Comparison of ENCODE assay signal across 8 mouse cellular contexts in the genomic region with DNA sequence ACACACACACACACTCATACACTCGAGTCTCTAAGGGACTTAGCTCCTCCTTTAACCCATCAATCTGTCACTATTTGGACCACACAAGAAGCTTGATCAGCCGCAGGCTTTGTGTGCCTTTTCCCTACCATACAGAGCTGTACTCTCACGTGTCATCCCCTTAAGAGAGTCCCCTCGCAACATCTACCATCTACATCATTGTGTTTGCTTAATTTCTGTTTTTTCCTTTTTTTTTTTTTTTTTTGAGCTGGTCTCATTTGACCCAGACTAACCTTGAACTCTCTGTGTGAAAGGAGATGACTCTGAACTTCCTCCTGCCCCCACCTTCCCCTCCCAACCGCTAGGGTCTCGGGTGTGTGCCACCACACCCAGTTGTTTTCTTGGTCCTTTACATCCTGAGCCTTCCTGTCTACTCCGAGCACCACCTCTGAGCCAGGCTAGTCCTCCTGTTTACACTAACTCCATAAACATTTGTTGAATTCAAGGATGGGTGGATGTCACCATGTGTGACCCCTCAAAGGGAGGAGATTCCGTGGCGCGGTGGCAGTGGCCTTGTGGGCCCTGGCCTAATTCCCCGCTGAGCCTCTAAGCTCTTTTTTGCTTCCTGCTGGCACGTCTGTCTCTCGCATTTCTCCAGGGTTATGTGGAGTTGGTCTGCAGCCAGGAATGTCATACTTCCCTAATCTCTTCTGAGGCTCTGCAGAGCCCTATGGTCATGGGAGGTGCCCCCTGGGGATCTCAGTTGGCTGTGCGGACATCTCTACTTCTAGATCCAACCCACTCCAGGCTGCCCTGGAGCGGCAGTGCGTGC. TPM values are rescaled to one million over a fixed set of nuclear protein-coding genes. Genes with fewer than 3 reads are reported as not detected.
DNase-seq lines count a peak whose midpoint lies in the region; ATAC-seq and TF ChIP-seq lines count a peak whose summit lies in the region.

No protein-coding gene starts in this region.

- H3K4me3 ChIP-seq in MEL (ENCODE audit: control insufficient read depth in 1 of 2, insufficient read depth in 1 of 2, low read depth in 2 of 2, low read length in 2 of 2) = peak overlapping the region; percentile 19 to 22
- no peak overlapping the region for H3K4me3 ChIP-seq in kidney, postnatal 0 days (replicated peaks; ENCODE audit: low read depth, low read length)

- ATAC-seq in kidney, postnatal 0 days (replicated peaks; ENCODE audit: low FRiP score, low read depth) = peak; percentile 46; the same call in 1 of the 2 replicates
- ATAC-seq in megakaryocyte-erythroid progenitor cell, adult 5-6 weeks (replicated peaks; ENCODE audit: low FRiP score, low TSS enrichment, poor library complexity, severe bottlenecking) = 0 out of 2 replicates have a peak, but pooled peaks have one; percentile 25
- no peak for ATAC-seq in cerebellum, adult (ENCODE audit: insufficient number of reproducible peaks, low FRiP score, low TSS enrichment)

- peak overlapping the region; percentile 61 for H3K9ac ChIP-seq in MEL (ENCODE audit: control insufficient read depth, low read depth, low read length, poor library complexity, severe bottlenecking)
- no peak overlapping the region for H3K9ac ChIP-seq in kidney, postnatal 0 days (ENCODE audit: low read depth, low read length)

- no peaks in the 10 kb centered on the region for H3K27me3 ChIP-seq in MEL (ENCODE audit: control insufficient read depth in 1 of 2, insufficient read depth in 2 of 2, low read length in 2 of 2)
- no peaks in the 10 kb centered on the region for H3K27me3 ChIP-seq in kidney, postnatal 0 days (ENCODE audit: insufficient read depth, low read length)

- TF ChIP-seq EP300 in MEL (IDR thresholded peaks at IDR 0.05; ENCODE audit: low read depth in 1 of 2, low read length in 2 of 2) = peak; percentile 18 to 35; a peak in 2 of 4 replicates

- TF ChIP-seq POLR2A in MEL (IDR thresholded peaks at IDR 0.05; ENCODE audit: control insufficient read depth in 1 of 2, insufficient read depth in 1 of 2, low read depth in 1 of 2, low read length in 2 of 2, poor library complexity in 1 of 2) = peak in 1 of 2 experiments; percentile 32; a peak in 1 of 4 replicates

- no peaks in the 10 kb centered on the region for H3K79me2 ChIP-seq in MEL (ENCODE audit: control insufficient read depth, insufficient read depth, low read length, poor library complexity)

- peaks cover 0 to 15% of the 10 kb centered on the region in 2 experiments; a peak in 2 of 4 replicates for H3K36me3 ChIP-seq in MEL (ENCODE audit: control insufficient read depth in 1 of 2, insufficient read depth in 2 of 2, low read length in 2 of 2)
- no peaks in the 10 kb centered on the region for H3K36me3 ChIP-seq in kidney, postnatal 0 days (ENCODE audit: insufficient read depth, low read length)

- DNase-seq in embryo, embryonic 11 days = peak; percentile 33
- DNase-seq in embryo, embryonic 10 days (ENCODE audit: low spot score) = no peak
- DNase-seq in MEL (ENCODE audit: low read depth, low spot score) = peak; percentile 86
- DNase-seq in heart, adult 18-20 months = peak; percentile 87 to 95
- peak; percentile 72 for DNase-seq in kidney, postnatal 0 days (ENCODE audit: low spot score)
- DNase-seq in cerebellum, postnatal 14 days = no peak

- 25% methylated on average over 16 of the region's 16 CpGs for WGBS in kidney, postnatal 0 days

- peak in 2 of 3 experiments; percentile 9 to 30; a peak in 1 of 6 replicates for TF ChIP-seq CTCF in MEL (IDR thresholded peaks at IDR 0.05 in 2 of 3, conservative IDR thresholded peaks at IDR 0.05 in 1 of 3; ENCODE audit: control insufficient read depth in 1 of 3, insufficient read depth in 1 of 3, low read depth in 2 of 3, low read length in 3 of 3, poor library complexity in 1 of 3, severe bottlenecking in 1 of 3)
- TF ChIP-seq CTCF in kidney, postnatal 0 days (IDR thresholded peaks at IDR 0.05; ENCODE audit: low read depth) = 0 out of 2 replicates have a peak, but pooled peaks have one; percentile 17

- TF ChIP-seq RAD21 in MEL (IDR thresholded peaks at IDR 0.05; ENCODE audit: low read depth, low read length) = no peak

- H3K27ac ChIP-seq in MEL (ENCODE audit: control insufficient read depth, low read depth, low read length) = peak overlapping the region; percentile 92
- H3K27ac ChIP-seq in kidney, postnatal 0 days = peak overlapping the region; percentile 71

- H3K4me1 ChIP-seq in MEL (ENCODE audit: control insufficient read depth in 1 of 2, insufficient read depth in 2 of 2, low read length in 2 of 2) = peaks cover 24 to 31% of the 10 kb centered on the region in 2 experiments
- no peaks in the 10 kb centered on the region for H3K4me1 ChIP-seq in kidney, postnatal 0 days (replicated peaks; ENCODE audit: insufficient read depth, low read length)

- H3K4me2 ChIP-seq in kidney, postnatal 0 days (ENCODE audit: low read length) = no peak overlapping the region

- H3K9me3 ChIP-seq in MEL (replicated peaks; ENCODE audit: insufficient read depth, low read length) = no peaks in the 10 kb centered on the region
- H3K9me3 ChIP-seq in kidney, postnatal 0 days (replicated peaks; ENCODE audit: low read length) = no peaks in the 10 kb centered on the region

TF ChIP-seq in MEL, 35 proteins besides CTCF, POLR2A, EP300 and RAD21 (continues in another document):
- TF ChIP-seq SIN3A (IDR thresholded peaks at IDR 0.05; ENCODE audit: low read length) (peak; percentile 40), TBP (IDR thresholded peaks at IDR 0.05; ENCODE audit: low read depth, low read length) (peak; percentile 44; the same call in 1 of the 2 replicates), MYB (IDR thresholded peaks at IDR 0.05; ENCODE audit: low read depth, low read length) (peak; percentile 28; the same call in 1 of the 2 replicates), MAFK (IDR thresholded peaks at IDR 0.05; ENCODE audit: borderline replicate concordance, low read depth, low read length) (no peak), ZMIZ1 (IDR thresholded peaks at IDR 0.05; ENCODE audit: low read depth, low read length) (0 out of 2 replicates have a peak, but pooled peaks have one; percentile 16), ZNF384 (IDR thresholded peaks at IDR 0.05; ENCODE audit: low read depth, low read length) (peak; percentile 92), NELFE (IDR thresholded peaks at IDR 0.05; ENCODE audit: low read depth, low read length) (no peak), MAX (IDR thresholded peaks at IDR 0.05; ENCODE audit: low read length) (peak; percentile 32; the same call in 1 of the 2 replicates), ETS1 (IDR thresholded peaks at IDR 0.05; ENCODE audit: low read depth, low read length) (peak; percentile 52; the same call in 1 of the 2 replicates), POLR2AphosphoS2 (IDR thresholded peaks at IDR 0.05; ENCODE audit: low read length) (no peak), TCF12 (IDR thresholded peaks at IDR 0.05; ENCODE audit: low read depth, low read length) (peak; percentile 6; the same call in 1 of the 2 replicates), BHLHE40 (IDR thresholded peaks at IDR 0.05; ENCODE audit: borderline replicate concordance, low read depth, low read length) (peak; percentile 49; the same call in 1 of the 2 replicates)

RNA-seq across cellular contexts. Expression of gene Pltp, which starts 9.4 kb away (rescaled TPM):
- total RNA-seq in MEL (2012; rRNA removed) = 5.2 and 6.8 TPM in 2 replicates
- 10 to 100 TPM in 1 of 2 experiments, not detected in 1; 17.1 TPM for polyA plus RNA-seq in MEL (2012; ENCODE audit: insufficient read depth in 1 of 2, insufficient read length in 2 of 2, low read depth in 1 of 2, low replicate concordance in 2 of 2, missing spikeins in 1 of 2)
- total RNA-seq in heart, adult 18-20 months (2021) = 10 to 100 TPM; 37.7 to 39.3 TPM
- polyA plus RNA-seq in kidney, postnatal 0 days (2015; fragmentation: Nextera tagmentation; extraction: Ambion mirVana) = 43.9 and 45.4 TPM in 2 replicates
- not detected in 2 replicates for total RNA-seq in megakaryocyte-erythroid progenitor cell, adult 5-6 weeks (2014; fragmentation: Nextera tagmentation)
- not detected in 2 replicates for total RNA-seq in megakaryocyte-erythroid progenitor cell, adult 5-6 weeks (2017)

RNA-seq across cellular contexts. Expression of gene Pcif1, which starts 12.2 kb away (rescaled TPM):
- total RNA-seq in MEL (2012; rRNA removed) = 46.8 and 47.6 TPM in 2 replicates
- 100 to 1,000 TPM in 1 of 2 experiments, not detected in 1; 118 TPM for polyA plus RNA-seq in MEL (2012; ENCODE audit: insufficient read depth in 1 of 2, insufficient read length in 2 of 2, low read depth in 1 of 2, low replicate concordance in 2 of 2, missing spikeins in 1 of 2)
- total RNA-seq in heart, adult 18-20 months (2021) = 10 to 100 TPM; 27.3 to 30.5 TPM
- 70.0 and 76.5 TPM in 2 replicates for polyA plus RNA-seq in kidney, postnatal 0 days (2015; fragmentation: Nextera tagmentation; extraction: Ambion mirVana)
- 59.0 and 61.7 TPM in 2 replicates for total RNA-seq in megakaryocyte-erythroid progenitor cell, adult 5-6 weeks (2014; fragmentation: Nextera tagmentation)
- total RNA-seq in megakaryocyte-erythroid progenitor cell, adult 5-6 weeks (2017) = 13.2 and 16.3 TPM in 2 replicates

RNA-seq across cellular contexts. Expression of gene Neurl2, which starts 33.7 kb away (rescaled TPM):
- total RNA-seq in MEL (2012; rRNA removed) = 1.6 and 2.0 TPM in 2 replicates
- polyA plus RNA-seq in MEL (2012; ENCODE audit: insufficient read depth in 1 of 2, insufficient read length in 2 of 2, low read depth in 1 of 2, low replicate concordance in 2 of 2, missing spikeins in 1 of 2) = 1 to 10 TPM in 1 of 2 experiments, not detected in 1; 2.6 TPM
- 10 to 100 TPM; 50.5 to 55.8 TPM for total RNA-seq in heart, adult 18-20 months (2021)
- polyA plus RNA-seq in kidney, postnatal 0 days (2015; fragmentation: Nextera tagmentation; extraction: Ambion mirVana) = 9.2 and 9.4 TPM in 2 replicates
- total RNA-seq in megakaryocyte-erythroid progenitor cell, adult 5-6 weeks (2014; fragmentation: Nextera tagmentation) = 0.26 and 1.8 TPM in 2 replicates
- total RNA-seq in megakaryocyte-erythroid progenitor cell, adult 5-6 weeks (2017) = 2.3 TPM in 1 of 2 replicates, not detected in the other

RNA-seq across cellular contexts. Expression of gene Ctsa, which starts 34.3 kb away (rescaled TPM):
- 46.3 and 50.5 TPM in 2 replicates for total RNA-seq in MEL (2012; rRNA removed)
- 10 to 100 TPM in 1 of 2 experiments, not detected in 1; 87.7 TPM for polyA plus RNA-seq in MEL (2012; ENCODE audit: insufficient read depth in 1 of 2, insufficient read length in 2 of 2, low read depth in 1 of 2, low replicate concordance in 2 of 2, missing spikeins in 1 of 2)
- 10 to 100 TPM; 80.8 to 98.1 TPM for total RNA-seq in heart, adult 18-20 months (2021)
- 219 and 254 TPM in 2 replicates for polyA plus RNA-seq in kidney, postnatal 0 days (2015; fragmentation: Nextera tagmentation; extraction: Ambion mirVana)
- 63.5 and 87.0 TPM in 2 replicates for total RNA-seq in megakaryocyte-erythroid progenitor cell, adult 5-6 weeks (2014; fragmentation: Nextera tagmentation)
- total RNA-seq in megakaryocyte-erythroid progenitor cell, adult 5-6 weeks (2017) = 40.0 and 58.0 TPM in 2 replicates

RNA-seq across cellular contexts. Expression of gene Spata25, which starts 38.6 kb away (rescaled TPM):
- total RNA-seq in MEL (2012; rRNA removed) = 0.42 and 0.50 TPM in 2 replicates
- polyA plus RNA-seq in MEL (2012; ENCODE audit: insufficient read depth in 1 of 2, insufficient read length in 2 of 2, low read depth in 1 of 2, low replicate concordance in 2 of 2, missing spikeins in 1 of 2) = under 1 TPM in 1 of 2 experiments, not detected in 1; 0.13 TPM
- under 1 TPM; 0.67 to 0.75 TPM for total RNA-seq in heart, adult 18-20 months (2021)
- polyA plus RNA-seq in kidney, postnatal 0 days (2015; fragmentation: Nextera tagmentation; extraction: Ambion mirVana) = not detected in 2 replicates
- total RNA-seq in megakaryocyte-erythroid progenitor cell, adult 5-6 weeks (2014; fragmentation: Nextera tagmentation) = not detected in 2 replicates
- not detected in 2 replicates for total RNA-seq in megakaryocyte-erythroid progenitor cell, adult 5-6 weeks (2017)

Comparison
In these comparisons a context has a peak if more than half of its experiments do, and no peak if none do; other contexts are left out.
1. DNase-seq: peak in embryo, embryonic 11 days (single experiment), MEL (single experiment), heart, adult 18-20 months (2 of 2) and kidney, postnatal 0 days (single experiment); none in embryo, embryonic 10 days (single experiment) and cerebellum, postnatal 14 days (0 of 2).
2. RNA of gene Neurl2, which starts 33.7 kb away (total RNA-seq): 50.5 to 55.8 TPM in heart, adult 18-20 months; 1.6 to 2.0 TPM in MEL and 0.26 to 2.3 TPM in megakaryocyte-erythroid progenitor cell, adult 5-6 weeks; every median in the first group is over 10 times any median in the second.